Mouse (Mus musculus) frontal cortex, postnatal 25 days (tissue): ENCODE measurements around the gene Cckbr.

Source experiments
- DNase-seq, 2 experiments: peaks; one replicate each; pipeline ENCODE4 v3.0.0; 2022; ENCODE audit warnings: low spot score in 2 of 2

Cckbr gene

GRCm38 (mm10) chr7:105425424-105426043 is at the start of gene Cckbr:
TSS of gene Cckbr (plus strand) at chr7:105425731.
- DNase-seq: peak in 1 of 2 experiments; percentile 44

- no peak for DNase-seq
These were observed 45.2 kb upstream of the Cckbr start for GRCm38 (mm10) chr7:105380329-105380728.

GRCm38 (mm10) chr7:105387696-105388095 is 37.8 kb upstream of the Cckbr start:
- no peak for DNase-seq

GRCm38 (mm10) chr7:105390236-105390635 is 35.3 kb upstream of the Cckbr start:
- DNase-seq: no peak

- DNase-seq: no peak
These were observed 30.9 kb upstream of the Cckbr start for GRCm38 (mm10) chr7:105394606-105395005.

DNA sequence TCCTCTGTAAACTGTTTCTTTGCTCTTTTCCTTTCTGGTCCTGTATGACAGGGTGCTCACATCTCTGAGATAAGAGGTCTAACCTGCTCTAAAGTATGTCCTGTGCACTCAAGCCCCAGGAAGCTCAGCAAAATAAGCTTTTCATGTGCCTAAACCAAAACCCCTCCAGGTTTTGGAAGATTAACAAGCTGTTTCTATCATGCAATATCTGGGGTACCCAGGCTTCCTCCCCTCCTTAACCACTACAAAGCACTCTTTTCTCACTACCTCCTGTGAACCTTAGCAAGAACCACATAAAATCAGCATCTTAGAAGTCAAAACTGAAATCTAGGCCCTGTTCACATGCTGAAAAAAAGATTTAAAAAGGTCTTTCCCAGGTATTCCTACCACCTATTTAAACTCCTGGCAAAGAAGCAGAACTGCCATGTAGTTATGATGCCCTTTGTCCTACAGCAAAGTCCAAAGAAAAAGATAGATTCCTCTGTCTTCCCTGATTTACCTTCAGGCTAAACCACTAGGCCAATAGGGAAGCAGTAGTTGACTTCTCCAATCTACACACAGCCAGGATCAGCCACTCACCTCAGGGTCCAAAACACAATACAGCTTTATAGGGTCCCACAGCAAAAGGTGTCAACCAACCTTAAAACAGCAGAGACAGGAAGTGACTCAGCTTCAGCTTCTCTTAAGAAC is 30.3 kb upstream of the Cckbr start:
- DNase-seq: no peak

GRCm38 (mm10) chr7:105396126-105396525 is 29.4 kb upstream of the Cckbr start:
- DNase-seq: no peak

GRCm38 (mm10) chr7:105399058-105399934 is 26.2 kb upstream of the Cckbr start:
- DNase-seq: no peak

DNA sequence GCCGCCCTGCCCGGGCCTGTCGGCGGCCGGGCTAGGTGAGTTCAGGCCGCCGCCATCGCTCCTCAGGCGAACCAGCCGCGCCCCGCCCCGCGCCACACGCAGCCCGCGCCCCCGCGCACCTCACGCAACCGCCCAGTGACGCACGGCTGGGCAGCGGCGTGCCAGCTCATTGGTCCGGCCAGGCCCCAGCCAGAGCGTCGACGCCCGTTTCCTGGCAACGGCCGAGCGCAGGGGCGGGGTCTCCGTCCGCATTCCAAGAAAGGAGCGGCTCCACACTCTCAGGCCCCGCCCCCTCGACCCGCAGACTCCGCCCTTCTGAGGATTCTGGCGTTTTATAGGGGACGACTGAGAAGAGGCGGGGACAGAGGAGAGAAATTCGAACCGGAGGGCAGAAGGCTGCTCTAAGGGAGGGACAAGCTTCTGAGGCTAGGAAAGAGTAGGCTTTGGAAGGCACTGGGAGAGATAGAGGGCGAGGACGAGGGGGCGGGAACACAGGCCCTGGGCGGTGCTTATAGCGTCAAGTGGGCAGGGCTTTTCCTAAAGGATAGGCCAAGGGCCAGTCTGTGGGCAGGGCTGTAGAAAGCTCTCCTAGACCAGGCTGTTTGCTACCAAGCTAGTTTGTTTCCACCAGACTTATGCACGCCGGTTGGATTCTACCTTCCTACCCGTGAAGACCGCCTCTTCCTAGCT is 25.5 kb upstream of the Cckbr start, which contains the start of gene Fam160a2:
Gene Fam160a2, minus strand, starts transcription at position 120 of the 690 bp plus-strand sequence.
- peak; percentile 97 to 99 for DNase-seq

DNA sequence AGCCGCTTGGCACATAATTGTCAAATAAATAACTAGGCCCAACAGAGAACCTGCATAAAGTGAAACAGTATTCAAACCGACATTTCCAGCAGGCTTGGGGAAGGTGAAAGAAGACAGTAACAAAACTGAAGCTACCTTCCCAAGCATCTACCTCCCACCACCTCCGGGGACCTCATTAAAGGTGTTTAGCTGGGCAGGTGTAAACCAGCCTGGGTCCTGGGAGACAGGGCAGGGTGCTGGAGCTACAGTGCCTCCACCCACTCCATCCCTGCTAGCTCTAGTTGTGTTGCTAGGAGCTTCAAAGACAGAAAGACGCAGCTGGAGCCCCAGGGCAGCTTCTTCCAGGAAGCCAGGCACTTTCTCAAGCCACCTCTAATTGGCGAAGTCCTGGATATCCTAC is 21.3 kb upstream of the Cckbr start, which contains the start of gene Cnga4:
Gene Cnga4, plus strand, starts transcription at position 301 of the 400 bp plus-strand sequence.
- no peak for DNase-seq

GRCm38 (mm10) chr7:105406322-105406721 is 19.2 kb upstream of the Cckbr start:
- no peak for DNase-seq

GRCm38 (mm10) chr7:105411874-105412632 is 13.5 kb upstream of the Cckbr start:
- peak; percentile 84 to 95 for DNase-seq

- DNase-seq: no peak
These were observed 11.1 kb upstream of the Cckbr start for GRCm38 (mm10) chr7:105414385-105414784.

DNA sequence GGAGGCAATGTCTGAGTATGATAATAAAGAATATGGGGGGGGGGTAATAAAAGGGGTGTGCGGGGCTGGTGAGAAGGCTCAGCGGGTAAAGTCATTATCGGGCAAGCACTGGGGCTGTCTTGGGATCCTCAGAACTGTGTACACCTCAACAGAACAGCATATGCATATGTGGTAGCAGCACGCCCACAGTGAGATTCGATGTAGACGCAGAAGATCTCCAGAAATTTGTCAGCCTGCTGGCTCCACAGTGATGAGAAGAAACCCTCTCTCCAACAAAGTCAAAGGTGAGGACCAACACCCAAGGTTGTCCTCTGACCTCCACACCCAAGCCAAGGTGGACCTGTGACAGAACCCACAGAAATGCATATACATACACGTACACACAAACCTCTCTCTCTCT is 9.0 kb upstream of the Cckbr start:
- no peak for DNase-seq

DNA sequence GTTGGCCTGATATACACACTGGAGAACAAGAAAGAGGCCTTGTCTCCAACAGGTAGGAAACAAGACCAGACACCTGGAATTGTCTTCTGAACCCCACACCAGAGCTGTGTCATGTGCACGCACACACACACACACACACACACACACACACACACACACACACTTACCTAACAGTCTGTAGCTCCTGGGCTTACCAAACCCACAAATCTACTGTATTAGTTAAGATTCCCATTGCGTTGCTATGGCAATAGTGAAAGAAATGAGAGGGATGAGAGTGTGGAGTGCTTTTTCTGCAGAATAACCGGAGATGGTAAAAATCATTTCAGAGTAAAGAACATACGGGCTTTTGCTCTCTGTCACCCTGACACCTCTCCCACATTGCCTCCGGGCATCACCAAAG is 7.4 kb upstream of the Cckbr start:
- no peak for DNase-seq

DNA sequence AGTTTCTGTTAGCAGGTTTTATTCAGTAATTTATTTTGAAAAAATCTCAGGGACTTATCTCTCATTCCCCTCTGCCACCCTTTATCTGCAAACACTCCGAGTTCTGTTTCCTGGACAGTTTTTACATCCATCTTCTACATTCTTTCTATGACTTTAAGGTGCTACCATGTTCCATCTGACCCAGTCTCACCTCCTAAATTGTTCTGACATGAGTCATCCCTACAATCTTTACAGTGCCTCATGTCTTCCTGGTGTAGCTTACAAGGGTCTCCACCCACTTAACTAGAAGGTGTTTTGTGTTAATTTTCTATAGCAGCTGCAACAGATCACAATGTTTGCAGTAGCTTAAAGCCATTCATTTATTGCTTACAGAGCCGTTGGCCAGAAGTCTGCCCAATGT is 4.6 kb upstream of the Cckbr start:
- no peak for DNase-seq

- no peak for DNase-seq
These were observed 1.2 kb upstream of the Cckbr start for GRCm38 (mm10) chr7:105424368-105424767.

DNA sequence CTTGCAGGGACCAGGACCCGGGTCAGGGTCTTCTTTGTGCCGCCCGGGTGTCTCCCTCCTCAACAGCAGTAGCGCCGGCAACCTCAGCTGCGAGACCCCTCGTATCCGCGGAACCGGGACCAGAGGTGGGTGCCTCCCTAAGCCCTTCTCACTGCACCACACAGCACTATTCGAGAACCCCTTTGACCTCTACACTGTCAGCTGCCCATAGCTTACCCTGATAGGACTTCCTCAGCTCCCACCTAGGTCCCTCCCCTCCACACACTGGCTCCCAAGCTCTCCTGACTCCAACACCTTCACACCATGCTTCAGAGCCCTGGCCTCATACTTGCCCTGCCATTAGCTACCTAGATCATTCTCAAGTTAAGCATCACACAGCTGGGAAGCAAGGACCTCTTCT is 520 bp downstream of the Cckbr start:
- no peak for DNase-seq

- no peak for DNase-seq
These were observed 6.5 kb downstream of the Cckbr start for GRCm38 (mm10) chr7:105432058-105432457.

- no peak for DNase-seq
These were observed 8.3 kb downstream of the Cckbr start for GRCm38 (mm10) chr7:105433859-105434258.

DNA sequence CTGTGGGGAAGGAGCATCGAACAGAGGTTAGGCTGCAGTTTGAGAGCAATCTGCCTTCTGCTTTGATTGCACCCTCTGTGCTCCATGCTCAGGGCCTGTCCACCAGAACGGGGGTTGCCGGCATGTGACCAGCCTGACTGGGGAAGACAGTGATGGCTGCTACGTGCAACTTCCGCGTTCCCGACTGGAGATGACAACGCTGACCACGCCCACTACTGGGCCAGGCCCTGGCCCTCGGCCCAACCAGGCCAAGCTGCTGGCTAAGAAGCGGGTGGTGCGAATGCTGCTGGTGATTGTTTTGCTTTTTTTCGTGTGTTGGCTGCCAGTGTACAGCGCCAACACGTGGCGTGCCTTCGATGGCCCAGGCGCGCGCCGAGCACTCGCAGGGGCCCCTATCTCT is 9.3 kb downstream of the Cckbr start:
- DNase-seq: no peak
